Mouse (Mus musculus) bone marrow, adult 2 months (tissue): ENCODE results near the gene Olfr211.

Source experiments
- CTCF ChIP-seq: fragments of 200-500 bp; IDR thresholded peaks from 2 replicates; pipeline ENCODE4 v1.5.1; 2011; ENCODE audit warnings: low read length, control low read depth; ENCODE audit not compliant: control insufficient read depth, insufficient read depth
- POLR2A ChIP-seq: fragments of 200-500 bp; IDR thresholded peaks from 2 replicates; pipeline ENCODE4 v1.6.1; 2011; ENCODE audit warnings: low read depth, mild to moderate bottlenecking, control low read depth, low read length, borderline replicate concordance; ENCODE audit not compliant: control insufficient read depth

DNA sequence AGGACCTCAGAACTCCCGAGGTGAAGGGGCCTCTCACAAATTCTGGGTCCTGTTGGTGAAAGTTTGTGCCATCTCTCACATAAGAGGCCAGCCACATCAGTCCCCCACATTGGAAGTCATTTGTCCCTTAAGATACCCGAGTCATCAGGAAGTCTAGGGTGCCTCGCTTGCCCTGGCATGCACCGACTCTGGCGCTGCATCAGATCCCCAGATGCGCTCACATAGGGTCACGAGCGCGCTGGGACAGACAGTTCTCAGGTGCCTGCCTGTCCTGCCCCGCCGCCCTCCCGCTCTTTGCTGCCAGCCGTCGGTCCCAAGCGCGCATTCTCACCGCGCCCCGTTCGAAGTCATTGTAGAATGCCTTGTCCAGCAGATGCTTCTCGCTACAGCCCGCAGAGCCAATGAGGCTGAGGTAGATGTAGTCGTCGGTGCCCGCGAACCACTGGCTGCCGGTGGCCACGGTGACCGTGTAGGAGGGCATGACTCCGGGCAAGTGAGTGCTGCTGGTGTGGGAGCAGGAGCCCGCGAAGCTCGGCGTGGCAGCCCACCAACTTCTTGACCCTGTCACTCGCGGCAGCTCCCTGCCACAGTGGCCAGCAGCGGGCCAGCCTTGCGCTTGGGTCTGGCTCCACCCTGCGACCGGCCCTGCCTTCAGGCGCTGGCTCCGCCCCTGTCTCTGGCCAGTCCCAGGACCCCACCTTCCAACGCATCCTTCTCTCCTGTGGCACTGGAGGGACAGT, 28.2 kb upstream of the Olfr211 start, which contains the start of gene Alox5:
- peak; percentile 17; the same call in 1 of the 2 replicates for TF ChIP-seq CTCF
- peak; percentile 86 for TF ChIP-seq POLR2A
